Mouse (Mus musculus) brain, adult 2 months (tissue): Measurements from ENCODE around the gene Nedd9.
A peak's percentile ranks its signal among the peaks of the same experiment; 100 is the strongest.

Experiments
- DNase-seq: peaks from one replicate; pipeline ENCODE4 v3.0.0; 2011; ENCODE audit warnings: low read depth, low spot score

Nedd9 gene

DNA sequence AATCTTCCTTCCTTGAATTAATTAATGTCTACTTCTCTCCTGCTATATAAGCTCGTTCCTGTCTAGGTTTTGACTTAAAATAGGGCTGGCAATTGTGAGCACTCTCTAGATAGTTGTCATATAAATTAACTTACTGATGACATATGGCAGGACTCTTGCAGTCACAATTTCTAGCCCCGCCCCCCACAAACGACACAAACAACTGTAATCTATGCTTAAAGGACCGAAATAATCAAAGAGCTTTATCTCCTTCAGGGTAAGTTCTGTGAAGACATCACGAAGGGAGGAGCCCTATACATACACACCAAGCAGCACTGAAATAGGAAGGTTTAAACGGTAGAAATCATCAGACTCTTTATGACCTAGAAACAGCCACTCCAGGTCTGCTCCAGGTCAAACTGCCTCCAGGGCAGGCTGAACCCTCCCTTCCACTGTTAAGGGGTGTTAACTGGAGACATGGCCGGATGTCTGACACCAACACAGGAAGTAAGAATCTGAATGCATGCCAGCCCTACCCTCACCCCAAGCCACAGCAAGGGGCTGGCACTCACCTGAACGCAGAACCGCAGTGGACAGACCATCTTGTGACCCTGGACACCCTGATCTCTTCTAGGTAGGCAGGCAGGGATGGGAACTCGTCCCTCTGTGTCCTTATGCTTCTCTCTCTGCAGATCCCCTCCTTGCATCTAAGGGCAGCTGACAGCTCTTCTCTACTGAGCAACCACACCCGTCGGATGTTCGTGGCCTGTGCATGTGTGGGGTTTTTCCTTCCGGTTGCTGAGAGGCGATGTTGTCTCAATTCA, at the start of gene Nedd9:
TSS of gene Nedd9 (minus strand) at position 757 of the 803 bp plus-strand sequence.
- DNase-seq = no peak

DNA sequence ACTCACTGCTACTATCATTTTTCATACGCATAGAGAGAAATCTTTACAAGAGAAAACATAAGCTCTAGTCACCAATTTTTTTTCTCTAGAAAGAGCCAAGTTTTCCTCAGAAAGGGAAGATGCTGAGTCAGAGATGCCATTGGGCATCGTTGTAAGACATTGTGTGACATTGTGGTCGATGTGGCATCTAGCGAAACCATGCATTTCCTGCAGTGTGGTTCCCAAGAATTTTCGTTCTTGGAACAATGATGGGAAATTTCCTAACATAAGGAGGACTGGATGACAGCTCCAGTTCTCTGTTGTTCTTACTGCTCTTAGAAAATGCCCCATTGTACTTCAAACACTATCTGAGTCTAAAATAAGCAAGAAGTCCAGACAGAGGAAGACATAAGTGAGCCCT, 45.5 kb upstream of the Nedd9 start:
- peak; percentile 24 for DNase-seq

DNA sequence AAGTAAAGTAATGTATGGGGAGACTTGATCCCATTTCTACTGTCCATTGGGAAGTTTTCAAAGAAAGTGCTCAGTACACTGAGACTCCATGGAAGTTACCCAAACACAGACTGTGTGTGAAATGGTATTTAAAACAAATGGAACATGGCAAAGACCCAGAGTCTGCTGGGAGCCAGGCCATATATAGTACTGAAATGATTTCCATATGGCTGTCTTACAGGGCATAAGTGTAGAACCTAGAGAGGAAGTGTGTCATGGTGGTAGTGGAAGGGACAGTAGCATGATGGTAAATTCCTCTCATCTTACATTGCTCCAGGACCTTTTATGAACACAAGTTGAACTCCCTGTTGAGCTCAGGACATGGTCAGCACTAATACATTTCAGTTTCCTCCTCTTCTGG, 43.2 kb upstream of the Nedd9 start:
- DNase-seq = no peak

DNA sequence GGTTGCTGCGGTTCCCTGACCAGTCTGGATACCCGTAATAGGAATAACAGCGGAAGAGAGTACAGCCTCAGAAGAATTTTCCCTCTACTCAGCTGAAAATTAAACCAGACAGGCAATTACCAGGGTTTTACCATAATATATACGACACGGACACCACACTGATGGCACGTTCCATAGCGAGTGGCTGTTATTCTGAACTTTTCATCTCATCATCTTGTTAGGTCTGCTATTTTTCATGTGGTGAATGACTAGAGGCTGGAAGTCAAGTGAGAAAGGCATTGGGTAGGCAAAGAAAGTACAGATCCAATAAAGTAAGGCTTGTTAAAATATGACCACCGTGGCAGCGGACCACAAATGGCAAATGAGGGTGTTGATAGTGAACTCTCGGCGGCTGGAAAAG, 37.0 kb upstream of the Nedd9 start:
- no peak for DNase-seq

- DNase-seq = no peak
Observed at GRCm38 (mm10) chr13:41521296-41521695, 34.1 kb upstream of the Nedd9 start.

DNA sequence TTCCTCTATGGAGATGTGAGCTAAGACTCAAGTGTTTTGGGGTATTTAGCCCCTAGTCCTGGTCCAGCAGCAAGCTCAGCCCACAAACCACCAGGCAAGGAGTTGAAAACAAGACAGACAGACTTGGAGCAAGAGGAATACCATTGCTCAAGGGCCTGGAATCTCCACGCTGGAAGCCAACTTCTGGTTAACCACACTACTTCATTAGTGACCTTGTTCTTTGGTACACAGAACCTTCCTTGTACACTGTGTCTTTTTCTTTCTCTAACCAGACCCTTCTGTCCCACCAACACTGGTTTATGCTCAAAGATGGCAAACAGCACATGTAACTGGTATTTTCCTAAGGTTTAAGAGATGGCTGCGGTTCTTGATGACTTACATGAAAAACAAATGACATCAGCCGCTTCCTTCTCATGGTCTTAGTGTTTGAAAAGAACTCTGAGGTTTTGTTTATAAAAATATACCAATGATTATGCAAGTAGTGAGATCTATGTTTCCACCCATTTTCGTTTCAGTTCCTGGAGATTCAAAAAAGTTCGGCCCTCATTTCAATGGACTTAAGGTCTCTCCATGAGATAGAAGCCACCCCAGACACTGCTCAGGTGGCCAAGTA, 33.5 kb upstream of the Nedd9 start:
- DNase-seq = no peak

GRCm38 (mm10) chr13:41519792-41520191, 32.6 kb upstream of the Nedd9 start:
- no peak for DNase-seq

DNA sequence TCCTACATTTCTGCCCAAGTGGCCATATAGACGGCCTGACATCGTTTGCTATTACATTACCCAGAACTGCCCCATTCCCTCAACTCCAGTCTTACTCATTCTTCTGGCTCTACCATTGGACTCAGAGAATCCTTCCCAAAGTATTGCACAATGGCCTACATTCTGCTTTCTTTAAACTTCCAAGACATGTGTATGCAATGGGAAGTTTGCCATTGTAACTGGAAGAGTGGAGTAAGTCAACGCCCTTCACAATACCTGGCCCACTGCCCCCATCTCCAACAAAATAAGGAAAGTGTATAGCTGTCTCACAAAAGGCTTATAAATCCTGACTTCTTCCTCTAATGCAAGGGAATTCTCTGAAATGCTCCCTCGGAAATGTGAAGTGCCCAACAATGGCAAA, 30.0 kb upstream of the Nedd9 start:
- DNase-seq = no peak

GRCm38 (mm10) chr13:41515749-41516148, 28.6 kb upstream of the Nedd9 start:
- DNase-seq = no peak

DNA sequence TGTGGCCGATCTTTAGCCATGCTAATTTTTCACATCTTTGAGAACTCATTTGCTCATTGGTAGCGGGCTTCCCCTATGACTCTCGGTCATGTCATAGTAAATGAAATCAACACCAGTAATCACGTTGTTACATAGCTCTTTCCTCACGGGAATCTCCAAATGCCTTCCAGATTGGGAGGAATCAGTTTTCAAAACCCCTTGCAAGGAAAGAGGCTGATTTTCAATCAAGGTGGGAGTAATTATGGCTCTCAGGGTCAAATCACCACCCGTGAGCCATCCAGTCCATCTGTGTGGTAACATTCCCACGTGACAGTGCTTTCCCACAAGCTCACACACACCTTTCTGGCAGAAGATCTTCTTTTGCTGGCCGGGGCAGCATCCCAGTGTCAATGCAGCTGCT, 27.8 kb upstream of the Nedd9 start:
- no peak for DNase-seq

GRCm38 (mm10) chr13:41513456-41513855, 26.3 kb upstream of the Nedd9 start:
- DNase-seq = no peak

DNA sequence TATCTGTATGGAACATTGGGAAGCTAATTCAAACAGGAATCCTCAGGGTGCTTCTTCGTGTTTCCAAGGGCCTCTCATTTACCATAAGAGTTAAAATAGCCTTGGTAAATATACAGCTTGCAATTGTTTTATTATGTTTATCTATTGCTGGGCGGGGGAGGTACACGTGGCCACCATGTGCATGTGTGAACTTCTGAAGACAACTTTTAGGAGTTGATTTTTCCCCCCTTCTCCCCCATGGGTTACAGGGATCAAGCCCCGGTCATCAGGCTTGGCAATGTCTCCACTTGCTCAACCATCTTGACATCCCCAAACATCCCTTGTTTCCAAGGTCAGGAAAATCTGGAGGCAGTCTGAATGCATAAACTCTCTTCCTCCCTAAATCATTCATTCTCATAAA, 25.1 kb upstream of the Nedd9 start:
- DNase-seq = no peak

DNA sequence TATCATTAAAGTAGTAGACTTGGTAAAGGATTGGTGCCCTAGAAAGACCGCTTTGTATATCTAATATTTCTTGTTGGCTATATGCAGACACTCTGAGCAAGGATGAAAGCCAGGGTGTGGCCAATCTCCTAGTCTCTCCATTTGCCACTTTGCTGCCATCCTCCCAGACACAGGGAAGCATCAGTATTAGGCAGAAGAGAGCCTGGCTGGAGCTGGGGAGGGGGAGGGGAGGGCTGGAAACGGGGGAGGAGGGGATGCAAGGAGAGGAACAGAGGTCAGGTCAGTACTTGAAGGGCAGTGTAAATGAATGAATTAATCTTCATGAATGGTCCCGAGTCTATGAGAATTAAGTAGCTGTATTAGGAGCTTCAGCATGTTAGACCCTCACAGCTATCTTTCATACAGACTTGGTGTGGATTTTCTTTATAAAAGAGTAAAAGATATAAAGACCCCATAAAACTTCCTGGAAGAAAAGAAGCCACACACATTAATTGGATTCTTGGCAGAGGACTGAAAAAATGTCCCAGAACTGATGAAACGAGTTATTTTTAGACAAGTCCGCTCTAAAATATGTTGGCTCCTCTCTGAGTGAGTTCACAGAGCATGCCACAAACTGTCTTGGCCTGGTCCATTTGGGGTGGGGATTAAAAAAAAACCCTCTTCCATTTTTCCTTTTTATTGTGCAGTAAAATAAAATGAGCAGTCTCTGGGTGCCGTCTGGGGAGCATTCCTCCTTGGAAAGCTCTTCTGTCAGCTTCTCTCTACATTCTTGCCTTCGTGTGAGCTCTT, 23.7 kb upstream of the Nedd9 start:
- DNase-seq = no peak

DNA sequence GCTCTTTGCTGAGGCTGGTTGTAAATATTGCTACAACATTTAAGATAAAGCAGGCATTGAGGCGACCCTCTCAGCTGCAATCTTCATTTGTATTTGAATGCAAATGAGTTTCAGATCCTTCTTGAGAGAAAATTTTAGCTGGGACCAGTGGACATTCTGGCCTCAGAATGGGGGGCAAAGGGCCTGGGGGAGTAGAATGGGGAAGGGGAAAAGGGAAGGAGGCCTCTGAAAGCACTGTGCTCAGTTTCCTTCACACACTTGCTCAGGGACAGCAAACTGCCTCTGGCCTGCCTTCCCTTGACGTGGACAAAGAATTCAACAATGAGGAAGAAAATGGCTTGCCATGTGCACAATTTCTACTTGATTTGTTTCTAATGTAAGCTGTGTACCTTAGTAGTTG, 18.4 kb upstream of the Nedd9 start:
- DNase-seq = no peak

DNA sequence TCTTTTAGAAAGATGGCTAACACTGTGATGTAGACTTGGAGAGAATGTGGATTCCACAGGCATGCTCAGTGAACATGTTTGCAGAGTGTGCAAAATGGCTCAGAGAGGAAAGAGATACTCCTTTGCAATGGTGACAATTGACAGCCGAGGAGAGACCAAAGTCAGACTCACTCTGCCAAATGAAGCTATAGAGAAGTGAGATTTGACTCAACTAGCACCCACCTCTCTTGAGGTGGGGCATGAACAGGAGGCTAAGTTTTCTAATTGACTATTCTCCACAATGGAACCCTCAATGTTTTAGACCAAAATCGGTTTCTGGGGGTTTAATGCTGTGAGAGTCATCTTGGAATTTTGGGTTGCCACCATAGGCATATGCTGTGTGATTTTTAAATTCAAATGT, 17.8 kb upstream of the Nedd9 start:
- DNase-seq = no peak

DNA sequence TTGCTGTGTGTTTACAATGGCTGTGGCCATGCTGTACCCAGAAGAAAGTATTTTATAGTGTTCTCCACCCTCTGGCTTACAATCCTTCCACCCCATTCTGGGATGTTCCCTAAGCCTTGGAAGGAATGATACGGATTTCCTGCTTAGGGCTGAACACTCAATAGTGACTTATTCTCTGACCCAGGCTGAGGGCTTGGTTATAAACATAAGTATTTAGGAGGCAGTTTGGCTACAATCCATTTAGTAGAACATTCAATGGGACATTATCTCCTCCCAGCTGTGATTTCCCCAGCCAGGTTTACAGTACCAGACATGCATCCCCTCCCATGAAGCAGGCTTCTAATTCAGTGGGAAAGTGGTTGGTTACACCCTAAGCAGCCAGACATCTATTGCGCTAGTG, 17.3 kb upstream of the Nedd9 start:
- no peak for DNase-seq

DNA sequence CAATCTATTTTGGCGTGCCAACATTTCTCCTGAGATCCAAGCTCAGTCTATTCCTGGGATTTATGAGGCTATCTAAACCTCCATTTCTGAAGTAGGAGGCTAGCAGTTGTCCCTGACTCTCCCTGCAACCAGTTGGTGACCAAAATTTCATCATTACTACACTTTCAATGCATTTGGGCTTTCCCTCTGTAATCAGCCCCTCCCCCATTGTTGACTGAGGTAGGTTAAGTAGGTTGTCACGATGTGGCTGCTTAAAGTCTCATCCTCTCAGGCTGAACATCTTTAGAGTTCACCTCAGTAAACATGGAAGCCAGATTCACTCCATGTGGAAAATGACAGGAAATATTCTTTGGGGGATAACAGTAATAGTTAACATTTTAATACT, 15.7 kb upstream of the Nedd9 start:
- DNase-seq = no peak

- no peak for DNase-seq
Observed at GRCm38 (mm10) chr13:41502136-41502916, 15.2 kb upstream of the Nedd9 start.

- no peak for DNase-seq
Observed at GRCm38 (mm10) chr13:41500793-41501192, 13.6 kb upstream of the Nedd9 start.

DNA sequence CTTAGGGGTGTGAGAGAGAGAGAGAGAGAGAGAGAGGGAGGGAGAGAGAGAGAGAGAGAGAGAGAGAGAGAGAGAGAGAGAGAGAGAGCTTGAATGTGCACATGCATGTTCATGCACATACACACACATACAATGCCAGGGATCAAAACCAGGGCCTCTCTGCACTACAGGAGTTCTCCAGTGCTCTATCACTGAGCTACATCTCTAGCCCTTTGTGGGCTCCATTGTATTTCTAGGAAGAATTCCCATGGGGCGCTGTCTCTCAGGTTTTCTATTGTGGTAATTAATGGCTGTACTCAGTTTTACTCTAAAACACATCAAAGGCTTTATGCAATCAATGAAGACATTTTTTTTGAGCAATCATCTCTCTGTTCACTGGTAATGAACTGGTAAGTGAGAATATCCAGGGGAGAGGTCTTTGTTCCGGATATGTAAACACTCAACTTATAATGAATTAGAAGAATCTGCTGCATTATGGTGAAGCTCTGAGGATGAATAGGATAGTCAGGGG, 11.5 kb upstream of the Nedd9 start:
- no peak for DNase-seq

DNA sequence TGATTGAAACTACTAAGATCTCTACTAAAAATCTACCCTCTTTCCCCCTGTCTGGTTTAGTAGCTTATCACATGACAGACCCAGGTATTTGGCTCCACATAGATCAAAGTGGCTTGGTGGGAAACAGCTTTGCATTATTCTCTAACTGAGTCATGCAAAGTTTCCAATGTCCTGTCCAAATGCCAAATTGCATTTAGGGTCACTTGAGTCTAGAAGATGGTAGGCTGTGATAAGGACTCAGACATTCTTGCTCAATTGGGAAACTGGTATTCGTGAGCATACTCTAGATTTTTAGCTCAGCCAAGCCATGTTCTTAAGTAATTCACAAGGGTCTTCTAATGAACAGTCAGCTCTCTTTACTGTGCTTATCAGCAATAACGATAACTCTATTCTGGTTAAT, 7.5 kb upstream of the Nedd9 start:
- DNase-seq = no peak
